Mouse (Mus musculus) mature B cell (primary cell): ENCODE measurements around the gene Tyrobp.

ENCODE experiments used
- in situ Hi-C: fragments of 300-500 bp; cut with MboI; formaldehyde crosslinking; loops from 2 replicates; pipeline ENCODE4 v1.14.3; 2019

Gene Tyrobp

DNA sequence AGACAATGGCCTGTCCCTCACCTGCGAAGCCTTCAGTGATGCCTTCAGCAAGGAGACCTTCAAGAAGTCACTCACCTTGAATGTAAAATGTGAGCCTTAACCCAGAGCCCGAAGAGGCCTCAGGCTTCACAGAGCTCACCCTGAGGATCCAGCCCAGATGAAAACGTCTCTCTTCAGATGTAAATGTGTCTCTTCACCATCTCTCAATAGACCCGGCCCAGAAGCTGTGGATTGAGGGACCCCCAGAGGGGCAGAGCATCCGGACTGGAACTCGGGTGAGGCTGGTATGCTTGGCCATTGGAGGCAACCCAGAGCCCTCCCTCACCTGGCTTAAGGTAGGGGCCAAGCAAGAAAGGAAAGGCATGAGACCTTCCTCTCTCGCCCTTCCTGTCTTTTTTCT lies 50.0 kb downstream of the Tyrobp start:
- in situ Hi-C loops, result no loop called here

DNA sequence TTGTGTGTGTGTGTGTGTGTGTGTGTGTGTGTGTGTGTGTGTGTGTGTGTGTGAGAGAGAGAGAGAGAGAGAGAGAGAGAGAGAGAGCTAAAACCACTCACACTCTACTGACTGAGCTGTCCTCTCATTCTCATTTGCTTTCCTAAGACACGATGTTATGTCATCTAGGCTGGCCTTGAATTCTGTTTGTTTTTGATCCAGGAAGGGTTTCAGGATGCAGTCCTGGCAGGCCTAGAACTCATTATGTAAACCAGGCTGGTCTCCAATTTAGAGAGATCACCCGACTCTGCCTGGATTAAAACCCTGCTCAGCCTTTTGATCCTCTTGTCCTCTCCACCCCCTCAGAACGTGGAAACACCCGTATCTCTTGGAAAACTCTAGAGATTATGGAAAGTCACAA lies 50.4 kb downstream of the Tyrobp start:
- in situ Hi-C loops, result no loop called here

GRCm38 (mm10) chr7:30464816-30465300 lies 51.3 kb downstream of the Tyrobp start:
- in situ Hi-C loops, result no loop called here
